In the genomic region with DNA sequence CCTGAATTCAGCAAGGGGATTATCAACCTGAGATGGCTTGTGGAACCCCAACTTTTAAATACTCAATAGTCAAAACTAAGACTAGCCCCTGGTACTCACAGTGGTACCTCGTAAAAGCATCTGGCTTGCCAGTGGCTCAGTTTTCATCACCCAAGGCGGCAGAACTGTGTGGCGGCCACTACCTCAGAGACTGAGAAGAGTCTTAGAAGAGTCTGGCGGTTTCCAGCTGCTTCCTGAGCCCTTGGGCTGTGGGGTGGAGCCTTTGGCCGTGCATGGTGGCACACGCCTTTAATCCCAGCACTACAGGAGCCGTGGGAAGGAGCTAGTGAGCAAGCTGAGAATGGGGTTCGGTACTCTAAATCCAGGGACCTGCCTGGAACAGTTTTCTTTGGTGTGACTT, we compare ENCODE assay signal across 1 mouse cellular context.
TF ChIP-seq lines count a peak whose summit lies in the region.

No protein-coding gene starts in this region.

TF ChIP-seq in myocyte, 11 proteins besides CTCF, POLR2A, EP300 and RAD21 (continued from another document):
- TF ChIP-seq MYOG (IDR thresholded peaks at IDR 0.05; ENCODE audit: control insufficient read depth in 1 of 3, insufficient read depth in 1 of 3, insufficient read length in 2 of 3, low read depth in 2 of 3), result no peak
- TF ChIP-seq MAX (IDR thresholded peaks at IDR 0.05; ENCODE audit: low read depth), result no peak
- TF ChIP-seq E2F4 (IDR thresholded peaks at IDR 0.05; ENCODE audit: insufficient read depth), result no peak
- no peak for TF ChIP-seq POLR2AphosphoS2 (IDR thresholded peaks at IDR 0.05; ENCODE audit: insufficient read length, low read depth)
TF ChIP-seq in myocyte: peak in this region for 0.
